Mouse (Mus musculus) kidney, adult 11 months (tissue): Measurements from ENCODE around the gene Sept1.
"Not testable (repeated sequence)": the region's sequence is repeated elsewhere in the genome, so short reads cannot be mapped to it uniquely, and the experiment has no call there.

ENCODE experiments used
- DNase-seq: peaks from one replicate; pipeline ENCODE4 v3.0.0; 2022

The Sept1 gene

DNA sequence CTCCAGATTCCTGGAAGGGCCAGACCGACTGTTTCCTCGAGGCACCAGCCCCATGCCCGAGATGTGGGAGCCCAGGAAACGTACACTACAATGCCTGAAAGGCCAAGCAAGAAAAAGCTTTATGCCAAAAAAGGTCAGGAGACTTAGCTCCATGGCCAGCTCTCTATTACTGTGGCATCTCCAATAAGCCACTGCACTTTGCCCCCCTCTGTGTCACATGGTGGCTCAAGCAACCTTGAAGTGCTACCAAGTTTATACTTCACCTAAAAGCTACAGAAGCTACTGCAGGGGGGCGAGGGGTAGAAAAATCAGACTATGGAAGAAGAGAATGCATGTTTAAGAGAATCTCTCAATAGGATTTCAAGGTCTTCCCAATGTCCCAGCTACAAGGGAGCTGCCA lies 39.9 kb downstream of the Sept1 start:
- peak; percentile 75 for DNase-seq

DNA sequence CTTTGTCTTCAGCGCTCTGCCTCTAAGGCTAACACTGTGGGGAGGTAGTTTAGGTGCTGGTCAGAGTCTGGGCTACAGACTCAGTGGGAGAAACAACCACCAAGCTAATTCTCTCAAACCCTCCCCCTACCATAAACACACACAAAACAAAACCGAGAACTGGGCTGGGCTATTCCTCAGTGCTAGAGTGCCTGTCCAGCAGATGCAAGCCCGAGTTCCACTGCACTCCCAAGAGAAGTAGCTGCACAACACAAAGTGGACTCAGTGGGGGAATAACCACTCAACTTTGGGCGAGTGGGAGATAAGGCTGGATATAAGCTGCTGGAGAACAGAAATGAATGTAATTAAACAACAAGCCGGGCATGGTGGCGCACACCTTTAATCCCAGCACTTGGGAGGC lies 42.3 kb downstream of the Sept1 start:
- no peak for DNase-seq

DNA sequence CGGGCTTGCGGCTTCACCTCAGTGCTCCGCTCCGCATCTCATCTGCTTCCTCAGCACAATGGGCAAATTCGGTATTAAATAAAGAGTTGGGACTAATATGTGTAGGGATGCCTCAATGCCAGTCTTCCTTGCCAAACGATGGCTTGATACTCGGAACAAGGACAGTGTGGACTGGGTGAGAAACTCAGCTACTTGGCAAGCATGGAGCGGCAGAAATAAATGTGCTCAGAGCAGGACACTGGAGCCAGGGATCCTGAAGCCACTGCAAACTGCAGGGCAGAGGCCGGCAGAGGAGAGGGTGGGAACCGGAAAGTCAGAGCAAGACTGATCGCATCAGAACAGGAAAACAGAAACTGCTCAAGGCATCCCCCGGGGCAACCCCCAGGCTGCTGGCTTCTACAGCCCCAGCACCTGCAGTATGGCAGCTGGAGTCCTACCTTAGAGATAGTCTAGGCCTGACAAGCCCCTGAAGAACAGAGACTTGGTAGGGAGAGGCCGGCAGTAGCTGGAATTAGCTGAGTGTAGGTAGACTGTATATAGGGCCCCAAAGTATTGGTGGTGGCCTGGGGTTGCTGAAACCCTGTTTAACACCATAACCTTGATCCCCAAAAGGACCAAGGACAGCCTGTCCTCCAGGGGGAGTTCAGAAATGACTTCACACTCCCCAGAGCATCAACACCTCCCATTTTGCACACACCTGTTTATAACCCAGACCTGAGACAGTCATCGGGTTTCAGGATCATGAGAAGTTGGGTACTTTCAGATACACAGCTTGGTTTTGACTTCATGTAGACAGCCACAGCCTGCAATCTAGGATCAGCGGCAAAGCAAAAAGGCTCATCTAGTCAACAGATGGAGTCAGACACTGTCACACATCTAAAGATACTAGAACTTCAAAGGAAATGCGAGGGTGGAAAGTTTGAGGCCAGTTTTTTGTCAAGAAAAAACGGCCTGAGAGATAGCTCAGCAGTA lies 44.3 kb downstream of the Sept1 start:
- DNase-seq, result no peak

DNA sequence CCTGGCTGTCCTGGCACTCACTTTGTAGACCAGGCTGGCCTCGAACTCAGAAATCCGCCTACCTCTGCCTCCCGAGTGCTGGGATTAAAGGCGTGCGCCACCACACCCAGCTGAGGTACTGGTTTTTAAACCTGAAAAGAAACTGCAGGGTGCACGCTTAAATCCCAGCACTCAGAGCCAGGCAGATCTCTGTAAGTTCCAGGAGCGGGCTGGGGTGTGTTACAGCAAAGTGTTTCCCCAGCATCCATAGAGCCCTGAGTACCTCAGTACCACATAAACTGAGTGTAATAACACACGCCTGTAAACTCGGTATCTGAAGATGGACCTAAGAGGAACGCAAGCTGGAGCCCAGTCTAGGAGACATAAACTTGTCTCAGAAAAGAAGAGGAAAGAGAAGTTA lies 45.6 kb downstream of the Sept1 start:
- DNase-seq, result no peak

DNA sequence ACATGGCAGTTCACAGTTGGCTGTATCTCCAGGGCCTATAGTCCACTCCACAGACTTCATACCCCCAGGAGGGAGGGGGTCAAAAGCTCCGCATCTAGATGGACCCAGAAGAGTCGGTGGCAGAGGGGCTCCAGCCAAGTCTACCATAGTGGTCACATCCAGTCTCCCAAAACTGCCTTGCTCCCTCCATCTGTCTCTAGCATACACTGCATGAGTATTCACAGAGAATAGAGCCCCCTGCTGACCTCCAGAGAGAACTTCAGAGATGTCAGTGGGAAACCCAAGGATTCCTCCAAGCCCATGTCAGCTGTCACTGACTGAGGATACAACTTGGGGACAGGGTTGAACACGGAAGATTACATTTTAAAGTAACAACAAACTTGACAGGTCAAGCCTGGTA lies 47.3 kb downstream of the Sept1 start:
- DNase-seq, result no peak

DNA sequence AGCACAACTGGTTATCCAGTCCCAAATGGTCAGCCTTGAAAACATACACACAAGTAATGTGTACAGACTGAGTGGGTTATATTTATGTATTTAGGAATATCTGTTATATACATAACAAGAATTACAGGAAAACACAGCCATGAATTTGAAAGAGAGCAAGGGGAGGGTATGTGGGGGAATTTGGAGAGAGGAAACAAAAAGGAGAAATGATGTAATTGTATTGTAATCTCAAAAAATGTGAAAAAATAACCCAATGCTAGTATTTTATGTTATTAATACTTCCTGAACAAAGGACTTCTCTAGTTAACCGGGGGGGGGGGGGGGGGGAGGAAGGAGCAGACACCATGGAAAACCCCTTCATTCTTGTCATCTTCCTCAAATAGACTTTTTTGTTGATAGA lies 48.2 kb downstream of the Sept1 start:
- no peak for DNase-seq

DNA sequence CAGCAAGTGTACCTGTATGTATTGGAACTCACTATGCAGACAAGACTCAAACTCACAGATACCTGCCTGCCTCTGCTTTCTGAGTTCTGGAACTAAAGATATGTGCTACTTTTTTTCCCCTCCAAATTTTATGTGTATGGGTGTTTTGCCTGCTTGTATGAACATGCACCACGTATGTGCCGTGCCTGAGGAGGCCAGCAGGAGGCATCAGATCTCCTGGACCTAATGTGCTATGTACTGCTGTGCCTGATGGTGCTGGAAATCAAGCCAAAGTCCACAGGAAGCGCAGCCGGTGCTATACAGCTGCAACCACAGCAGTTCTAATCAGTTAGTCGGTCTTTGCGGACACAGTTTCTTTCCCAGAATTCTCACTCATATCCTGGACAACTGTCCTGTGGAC lies 49.1 kb downstream of the Sept1 start:
- DNase-seq, result no peak

DNA sequence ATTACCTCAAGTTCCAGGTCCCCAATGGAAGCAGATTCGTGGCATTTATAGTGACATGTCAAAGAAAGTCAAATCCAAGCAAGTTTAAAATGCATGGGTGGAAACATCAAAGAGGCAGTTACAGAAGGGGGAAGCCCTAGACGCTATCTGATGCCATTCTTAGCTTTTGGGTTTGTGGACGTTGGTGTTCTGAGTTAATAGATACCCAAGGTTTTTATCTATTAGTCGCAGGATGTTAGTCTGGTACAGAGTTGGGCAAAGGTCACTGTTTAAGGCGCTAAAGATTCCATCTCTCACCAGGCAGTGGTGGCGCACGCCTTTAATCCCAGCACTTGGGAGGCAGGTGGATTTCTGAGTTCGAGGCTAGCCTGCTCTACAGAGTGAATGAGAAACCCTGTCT lies 49.6 kb downstream of the Sept1 start:
- DNase-seq, result no peak

DNA sequence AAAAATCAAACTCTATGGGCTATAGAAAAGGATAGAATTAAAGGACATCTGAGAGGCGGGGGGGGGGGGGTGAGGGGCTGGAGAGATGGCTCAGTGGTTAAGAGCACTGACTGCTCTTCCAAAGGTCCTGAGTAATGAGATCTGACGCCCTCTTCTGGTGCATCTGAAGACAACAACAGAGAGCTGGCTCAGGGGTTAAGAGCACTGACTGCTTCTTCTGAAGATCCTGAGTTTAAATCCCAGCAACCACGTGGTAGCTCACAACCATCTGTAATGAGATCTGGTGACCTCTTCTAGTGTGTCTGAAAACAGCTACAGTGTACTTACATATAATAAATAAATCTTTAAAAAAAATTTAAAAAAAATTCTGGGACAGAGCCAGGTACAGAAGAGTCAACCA lies 51.2 kb downstream of the Sept1 start:
- DNase-seq, result not testable (repeated sequence)

DNA sequence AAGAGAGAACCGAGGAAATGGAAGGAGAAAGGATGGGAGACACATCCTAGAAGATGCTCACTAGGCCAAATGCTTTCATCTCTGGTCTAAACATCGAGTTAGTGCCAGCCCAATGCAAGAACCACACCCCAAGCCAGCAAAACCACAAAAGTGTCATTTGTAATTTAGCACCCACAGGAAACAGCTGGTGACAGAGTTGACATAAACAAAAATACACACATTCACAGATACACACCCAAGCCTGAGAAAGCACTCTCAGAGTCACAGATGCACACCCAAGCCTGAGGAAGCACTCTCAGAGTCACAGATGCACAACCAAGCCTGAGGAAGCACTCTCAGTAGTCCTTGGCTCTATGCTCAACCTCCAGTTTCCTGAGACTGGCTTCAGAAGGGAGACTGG lies 52.1 kb downstream of the Sept1 start:
- no peak for DNase-seq

DNA sequence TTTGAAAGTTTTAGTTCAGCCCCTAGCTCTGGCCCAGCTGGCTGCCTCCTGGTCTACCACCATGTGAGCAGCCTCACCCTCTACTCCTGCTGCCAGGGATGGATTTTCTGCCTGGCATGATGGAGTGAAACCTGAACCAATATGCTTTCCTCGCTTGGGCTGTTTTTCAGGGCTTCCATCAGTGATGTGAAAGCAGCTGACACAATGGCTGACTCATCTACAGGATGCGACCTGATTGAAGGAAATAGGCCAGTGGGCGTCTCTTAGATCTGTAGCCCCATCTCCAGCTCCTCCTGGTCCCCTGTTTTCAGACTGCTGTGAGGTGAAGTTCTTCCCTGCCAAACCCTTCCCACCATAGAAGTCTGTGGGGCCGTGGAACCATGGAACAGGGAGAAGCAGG lies 56.0 kb downstream of the Sept1 start:
- DNase-seq, result no peak

DNA sequence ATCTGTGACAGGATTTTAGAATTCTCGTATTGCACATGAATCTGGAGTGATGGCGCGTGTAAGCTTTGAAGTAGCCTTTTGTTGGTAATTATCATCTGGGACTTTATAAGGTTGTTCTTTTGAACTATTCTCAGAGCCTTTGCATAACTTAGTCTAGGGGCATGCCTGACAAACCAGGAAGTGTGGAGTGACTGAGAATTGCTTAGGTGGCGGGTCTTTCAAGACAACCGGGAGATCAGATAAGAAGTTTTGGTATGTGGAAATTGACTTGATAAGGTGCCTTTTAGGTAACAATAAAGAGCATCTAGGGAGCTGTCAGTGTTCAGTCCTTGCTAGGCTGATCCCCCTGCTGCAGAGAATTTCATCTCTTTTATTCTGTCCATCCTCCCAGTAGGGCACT lies 66.4 kb downstream of the Sept1 start:
- DNase-seq, result no peak

DNA sequence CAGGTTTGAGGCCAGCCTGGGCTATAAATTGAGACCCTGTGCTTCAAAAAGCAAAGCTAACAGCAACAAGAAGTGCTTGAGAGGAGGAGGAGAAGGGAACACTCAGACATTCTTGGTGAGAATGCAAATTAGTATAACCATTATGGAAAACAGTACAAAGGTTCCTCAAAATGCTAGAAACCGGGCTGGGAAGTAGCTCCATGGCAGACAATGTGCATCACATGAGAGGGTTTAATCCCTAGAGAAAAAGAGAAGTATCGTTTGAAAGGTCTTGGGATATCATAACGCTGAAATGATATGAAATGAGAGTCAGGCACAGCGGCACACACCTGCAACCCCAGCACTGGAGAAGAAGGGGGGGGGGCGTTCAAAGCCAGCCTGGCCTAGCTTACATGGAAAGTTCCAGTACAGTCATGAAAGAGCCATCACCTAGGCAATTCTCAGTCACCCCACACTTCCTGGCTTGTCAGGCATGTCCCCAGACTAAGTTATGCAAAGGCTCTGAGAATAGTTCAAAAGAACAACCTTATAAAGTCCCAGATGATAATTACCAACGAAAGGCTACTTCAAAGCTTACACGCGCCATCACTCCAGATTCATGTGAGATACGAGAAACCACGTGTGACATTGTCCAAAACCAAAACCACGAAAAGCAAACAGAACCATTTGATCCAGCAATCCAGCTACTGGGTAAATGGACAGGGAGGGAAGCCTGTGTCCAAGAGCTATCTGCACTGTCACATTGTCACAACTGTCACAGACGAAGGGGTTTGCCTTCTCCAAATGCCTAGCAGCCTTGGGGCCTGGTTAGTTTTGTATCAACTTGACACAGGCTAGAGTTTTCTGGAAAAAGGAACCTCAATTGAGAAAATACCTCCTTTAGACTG lies 67.1 kb downstream of the Sept1 start:
- DNase-seq, result no peak
